Comparison of ENCODE assay signal across 11 mouse cellular contexts in genomic region chr6:53201281-53201956, GRCm38 (mm10).
DNase-seq lines count a peak whose midpoint lies in the region; ATAC-seq lines count a peak whose summit lies in the region.
"Had no signal": no experiment of that assay in that cellular context is flagged by ENCODE, and none has a peak within 500 bp of the region (broad histone marks: within the 10 kb centered on the region; RNA-seq: fewer than 3 reads in every experiment).

No protein-coding gene starts in this region.

- no peaks in the 10 kb centered on the region for H3K27me3 ChIP-seq in embryonic facial prominence, embryonic 11.5 days (ENCODE audit: control insufficient read depth, insufficient read depth, low read length)
- no peaks in the 10 kb centered on the region for H3K27me3 ChIP-seq in stomach, embryonic 16.5 days (ENCODE audit: control insufficient read depth, insufficient read depth, low read length)
- H3K27me3 ChIP-seq: heart, embryonic 15.5 days had no signal

- ATAC-seq in embryonic facial prominence, embryonic 11.5 days (replicated peaks; ENCODE audit: insufficient number of reproducible peaks, low FRiP score, low TSS enrichment, low read depth) = no peak
- 0 out of 2 replicates have a peak, but pooled peaks have one; percentile 17 for ATAC-seq in stomach, embryonic 16.5 days (ENCODE audit: insufficient read depth, low FRiP score)

- no peaks in the 10 kb centered on the region for H3K36me3 ChIP-seq in embryonic facial prominence, embryonic 11.5 days (replicated peaks; ENCODE audit: control insufficient read depth, insufficient read depth, low read depth, low read length)
- no peaks in the 10 kb centered on the region for H3K36me3 ChIP-seq in stomach, embryonic 16.5 days (ENCODE audit: control insufficient read depth, insufficient read depth, low read length)
- H3K36me3 ChIP-seq: G1E; heart, embryonic 15.5 days had no signal

- H3K27ac ChIP-seq in embryonic facial prominence, embryonic 11.5 days (replicated peaks; ENCODE audit: low read depth, low read length) = peak overlapping the region; percentile 48; the same call in 1 of the 2 replicates
- no peak overlapping the region; the same call in 1 of the 2 replicates for H3K27ac ChIP-seq in stomach, embryonic 16.5 days (ENCODE audit: low read length)
- H3K27ac ChIP-seq: heart, embryonic 15.5 days had no signal

- no peak overlapping the region for H3K4me3 ChIP-seq in embryonic facial prominence, embryonic 11.5 days (ENCODE audit: low read depth, low read length)
- no peak overlapping the region for H3K4me3 ChIP-seq in stomach, embryonic 16.5 days (replicated peaks; ENCODE audit: low read length)
- H3K4me3 ChIP-seq: heart, embryonic 15.5 days; megakaryocyte, embryonic 14.5 days had no signal

- peaks cover 2% of the 10 kb centered on the region; the same call in 1 of the 2 replicates for H3K4me1 ChIP-seq in embryonic facial prominence, embryonic 11.5 days (ENCODE audit: control insufficient read depth, insufficient read depth, low read length)
- peaks cover 13% of the 10 kb centered on the region for H3K4me1 ChIP-seq in stomach, embryonic 16.5 days (ENCODE audit: control insufficient read depth, insufficient read depth, low read length)
- H3K4me1 ChIP-seq: megakaryocyte, embryonic 14.5 days had no signal

- WGBS in embryonic facial prominence, embryonic 11.5 days = 7% methylated on average over 10 of the region's 10 CpGs
- 14% methylated on average over 10 of the region's 10 CpGs for WGBS in stomach, embryonic 16.5 days

- DNase-seq in heart, adult 11 months = peak; percentile 66
- DNase-seq in heart, postnatal 25 days (ENCODE audit: low spot score) = no peak
- peak; percentile 21 for DNase-seq in right cerebral cortex, postnatal 14 days
- no peak for DNase-seq in right cerebral cortex, adult 2 months (ENCODE audit: low spot score in 2 of 2)
- peak; percentile 74 for DNase-seq in embryonic facial prominence, embryonic 11.5 days (ENCODE audit: low spot score)
- no peak for DNase-seq in B cell, adult 2 months
- no peak for DNase-seq in ovary, adult 18-20 months (ENCODE audit: low spot score)

- no peak overlapping the region for H3K4me2 ChIP-seq in embryonic facial prominence, embryonic 11.5 days (ENCODE audit: low read depth, low read length)
- H3K4me2 ChIP-seq in stomach, embryonic 16.5 days (ENCODE audit: low read depth, low read length) = no peak overlapping the region
- H3K4me2 ChIP-seq: heart, embryonic 15.5 days had no signal

- no peak overlapping the region for H3K9ac ChIP-seq in embryonic facial prominence, embryonic 11.5 days (replicated peaks; ENCODE audit: low read length)
- no peak overlapping the region for H3K9ac ChIP-seq in stomach, embryonic 16.5 days (ENCODE audit: low read length)
- H3K9ac ChIP-seq: heart, embryonic 15.5 days had no signal

- intact Hi-C loops in heart, postnatal 25 days (cut with DNase I) = no loop called here

- no peaks in the 10 kb centered on the region for H3K9me3 ChIP-seq in embryonic facial prominence, embryonic 11.5 days (replicated peaks; ENCODE audit: control insufficient read depth, low read length)
- H3K9me3 ChIP-seq in stomach, embryonic 16.5 days (replicated peaks; ENCODE audit: control insufficient read depth, low read length) = no peaks in the 10 kb centered on the region
- H3K9me3 ChIP-seq: heart, embryonic 15.5 days; megakaryocyte, embryonic 14.5 days had no signal

Comparison
In these comparisons a context has a peak if more than half of its experiments do, and no peak if none do; other contexts are left out.
1. DNase-seq: peak in heart, adult 11 months (single experiment), right cerebral cortex, postnatal 14 days (single experiment) and embryonic facial prominence, embryonic 11.5 days (single experiment); none in heart, postnatal 25 days (single experiment), right cerebral cortex, adult 2 months (0 of 2), B cell, adult 2 months (0 of 2) and ovary, adult 18-20 months (single experiment).